Mouse (Mus musculus) yolk sac, embryonic 10.5 days (tissue): Measurements from ENCODE around the gene Fchsd2.
A peak's percentile ranks its signal among the peaks of the same experiment; 100 is the strongest.

ENCODE experiments used
- DNase-seq: peaks from one replicate; pipeline ENCODE4 v3.0.0-alpha.2; 2017; ENCODE audit warnings: low spot score

Fchsd2 gene

DNA sequence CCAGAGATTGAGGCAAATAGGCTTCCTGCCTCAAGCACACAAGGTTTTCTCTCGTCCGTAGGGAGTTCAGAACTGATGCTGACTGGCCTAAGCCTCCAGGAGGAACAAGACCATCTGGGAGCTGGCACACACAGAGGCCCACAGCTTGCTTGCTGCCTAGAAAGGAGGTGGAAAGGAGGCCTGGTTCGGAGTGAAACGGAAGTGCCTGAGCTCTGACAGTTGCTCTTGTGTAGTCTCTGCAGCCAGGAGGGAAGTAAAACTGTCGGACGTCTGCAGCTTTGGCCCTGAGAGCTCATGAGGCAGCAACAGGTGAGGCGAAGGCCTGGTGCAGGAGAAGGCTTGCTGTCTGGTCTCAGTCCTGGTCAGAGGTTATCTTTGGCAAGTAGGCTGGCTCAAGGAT lies at the start of gene Fchsd2:
Gene Fchsd2 (plus strand): TSS at position 246 of the 400 bp plus-strand sequence.
- DNase-seq, result no peak

DNA sequence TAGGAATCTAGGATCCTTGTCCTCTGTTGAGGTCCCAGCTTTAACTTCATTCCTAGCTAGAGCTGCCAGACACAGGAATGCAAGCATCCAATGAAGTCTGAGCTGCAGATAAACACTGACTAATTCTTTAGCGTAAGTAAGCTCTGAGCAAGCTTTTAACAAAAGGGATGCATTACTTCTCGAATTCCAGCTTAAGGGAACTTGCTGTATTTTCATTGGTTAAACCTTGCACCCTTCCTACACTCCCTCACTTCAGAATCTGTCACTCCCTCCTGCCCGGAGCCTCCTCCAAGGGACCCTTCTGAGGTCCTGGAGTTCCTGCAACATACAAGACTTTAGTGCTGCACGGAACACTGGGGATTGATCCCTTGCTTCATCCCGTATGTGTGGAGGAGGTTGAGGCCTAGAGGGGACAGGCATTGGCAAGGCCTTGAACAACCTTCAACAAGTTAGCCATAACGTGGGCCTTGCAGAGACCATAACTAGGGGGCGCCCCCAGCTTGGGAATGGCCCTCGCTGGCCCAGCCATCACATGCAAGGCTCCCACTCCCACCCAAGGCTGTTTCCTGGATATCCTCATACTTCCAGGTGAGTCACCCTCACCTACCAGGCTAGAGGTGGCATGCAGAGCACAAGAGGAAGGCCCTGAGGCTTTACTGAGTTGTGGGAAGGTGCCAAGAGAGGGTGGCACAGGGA lies 48.7 kb upstream of the Fchsd2 start:
- no peak for DNase-seq

DNA sequence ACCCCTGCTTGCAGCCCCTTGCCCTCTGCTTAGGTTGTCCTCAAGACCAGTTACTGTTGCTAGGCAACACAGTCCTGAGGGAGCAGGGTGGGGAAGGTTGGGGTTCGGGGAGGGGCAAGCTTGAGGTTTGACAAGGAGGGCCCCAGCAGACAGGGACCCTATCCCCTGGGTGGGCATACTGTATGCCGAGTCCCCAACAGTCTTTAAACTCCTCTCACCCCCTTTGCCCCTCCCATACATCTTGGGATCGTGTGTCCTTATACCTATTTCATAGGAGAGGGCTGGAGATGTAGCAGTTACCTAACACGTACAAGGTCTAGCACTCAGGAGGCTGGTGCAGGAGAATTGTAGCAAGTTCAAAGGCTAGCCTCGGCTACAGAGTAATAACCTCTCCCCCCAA lies 44.4 kb upstream of the Fchsd2 start:
- DNase-seq, result no peak

DNA sequence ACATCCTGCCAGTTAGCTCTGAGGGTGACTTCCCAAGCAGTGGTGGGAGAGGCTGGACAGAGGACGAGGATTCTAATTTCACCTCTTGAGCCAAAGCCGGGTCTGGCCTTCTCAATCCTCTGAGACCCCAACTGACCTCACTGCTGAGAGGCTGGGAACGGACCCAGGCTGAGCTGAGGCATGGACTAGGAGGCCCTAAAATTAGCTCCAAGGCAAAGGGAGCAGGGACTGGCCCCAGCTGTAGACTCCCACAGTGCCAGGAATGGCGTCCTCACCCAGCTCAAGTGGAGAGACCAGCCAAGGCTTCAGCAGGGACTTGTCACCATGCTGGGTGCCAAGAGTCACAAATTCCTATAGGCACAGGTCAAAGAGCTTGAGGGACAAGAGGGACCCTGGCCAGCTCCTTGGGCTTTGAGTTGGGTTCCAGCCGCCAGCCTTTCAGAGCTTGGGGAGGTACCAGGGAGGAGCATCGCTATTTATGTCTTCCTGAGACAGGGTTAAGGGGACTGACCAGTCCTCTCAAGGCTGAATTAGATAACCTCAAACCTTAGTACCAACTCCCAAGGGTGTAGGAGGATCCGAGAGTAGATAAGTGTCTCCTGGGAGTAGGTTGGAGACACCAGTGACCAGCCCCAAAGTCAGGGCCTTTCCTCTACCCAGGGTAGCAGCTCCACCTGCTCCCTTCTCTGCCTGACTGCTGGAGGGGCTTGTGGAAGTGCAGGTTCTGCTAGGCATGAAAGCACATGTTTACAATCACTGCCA lies 43.2 kb upstream of the Fchsd2 start:
- no peak for DNase-seq

DNA sequence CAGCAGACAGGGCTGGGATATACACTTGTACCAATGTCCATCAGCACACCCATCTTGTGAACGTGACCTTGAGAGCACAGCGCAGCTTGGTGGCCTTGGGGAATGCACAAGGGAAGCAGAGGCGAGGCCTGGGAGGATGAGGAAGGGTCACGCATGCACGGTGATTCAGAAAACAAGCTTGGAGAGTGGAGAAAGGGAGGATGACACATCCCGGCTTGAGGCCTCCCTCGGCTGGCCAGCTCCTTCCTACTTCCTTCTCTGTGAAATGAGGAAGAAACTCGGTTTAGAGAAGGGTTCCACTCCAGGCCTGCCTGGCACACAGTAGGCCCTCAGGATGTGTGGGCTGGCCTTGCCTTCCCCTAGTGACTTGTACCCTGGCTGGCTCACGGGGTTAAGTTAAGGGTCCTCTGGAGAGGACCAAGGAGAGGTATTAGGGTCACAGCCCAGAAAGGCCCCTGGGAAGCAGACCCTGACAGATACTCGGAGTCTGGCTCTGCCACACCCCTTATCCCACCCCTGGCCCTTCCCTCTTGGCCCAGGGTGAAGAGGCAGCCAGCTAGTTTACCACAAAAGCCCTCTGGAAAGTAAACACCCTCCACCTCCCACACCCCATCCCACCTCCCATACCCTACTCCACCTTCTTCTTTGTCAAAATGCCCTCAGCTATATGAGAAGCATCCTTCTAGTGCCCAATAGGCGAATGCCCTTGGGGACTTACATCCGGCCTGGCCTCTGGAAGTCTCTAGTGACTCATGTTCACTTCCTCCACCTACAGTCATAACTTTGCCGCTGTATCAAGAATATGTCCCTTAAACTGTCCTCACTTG lies 41.7 kb upstream of the Fchsd2 start:
- DNase-seq, result no peak

DNA sequence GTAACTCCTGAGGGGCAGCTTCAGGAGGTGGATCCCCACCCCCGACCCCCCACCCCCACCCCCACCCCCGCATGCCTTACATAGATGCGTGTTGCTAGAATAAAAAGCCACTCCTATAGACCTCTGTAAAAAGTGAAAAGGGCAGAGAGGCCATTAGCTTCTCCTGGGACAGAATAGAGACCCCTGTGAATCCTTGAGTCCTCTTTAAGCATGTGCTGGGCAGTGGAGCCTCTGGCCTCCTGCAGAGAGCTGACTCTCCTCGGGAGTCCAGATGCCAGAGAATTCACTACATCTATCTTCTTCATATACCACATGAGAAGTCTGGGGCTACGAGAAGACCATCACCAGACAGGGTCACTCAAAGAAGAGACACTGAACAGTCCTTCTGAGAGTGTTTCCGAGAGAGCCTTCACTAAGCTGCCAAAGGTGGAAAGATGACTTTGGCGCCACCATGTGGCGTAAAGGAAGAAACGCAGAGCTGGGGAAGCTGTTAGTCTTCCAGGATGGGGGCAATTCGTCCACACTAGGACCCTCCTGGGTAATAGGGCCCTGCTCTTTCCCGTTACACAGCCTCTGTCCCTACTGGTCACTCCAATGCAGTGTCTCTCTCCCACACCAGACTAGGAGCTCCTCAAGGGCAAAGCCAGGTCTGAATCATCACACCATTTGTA lies 41.0 kb upstream of the Fchsd2 start:
- peak; percentile 55 for DNase-seq

DNA sequence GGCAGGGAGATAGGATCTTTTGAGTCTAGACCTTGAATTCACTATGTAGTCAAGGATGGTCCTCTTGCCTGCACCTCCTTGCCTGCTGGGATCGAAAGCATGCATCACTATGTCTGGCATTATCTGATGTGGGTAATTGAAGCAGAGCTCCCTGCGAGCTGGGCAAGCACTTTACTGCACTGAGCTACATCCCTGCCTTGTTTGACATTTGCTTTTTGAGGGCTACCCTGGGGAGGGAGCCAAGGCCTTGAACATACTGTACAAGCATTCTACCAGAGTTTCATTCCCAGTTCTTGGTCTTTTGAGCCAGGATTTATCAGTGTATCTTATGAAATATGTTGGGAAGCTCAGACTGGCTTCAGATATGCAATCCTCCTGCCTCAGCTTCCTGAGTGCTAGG lies 39.5 kb upstream of the Fchsd2 start:
- no peak for DNase-seq

DNA sequence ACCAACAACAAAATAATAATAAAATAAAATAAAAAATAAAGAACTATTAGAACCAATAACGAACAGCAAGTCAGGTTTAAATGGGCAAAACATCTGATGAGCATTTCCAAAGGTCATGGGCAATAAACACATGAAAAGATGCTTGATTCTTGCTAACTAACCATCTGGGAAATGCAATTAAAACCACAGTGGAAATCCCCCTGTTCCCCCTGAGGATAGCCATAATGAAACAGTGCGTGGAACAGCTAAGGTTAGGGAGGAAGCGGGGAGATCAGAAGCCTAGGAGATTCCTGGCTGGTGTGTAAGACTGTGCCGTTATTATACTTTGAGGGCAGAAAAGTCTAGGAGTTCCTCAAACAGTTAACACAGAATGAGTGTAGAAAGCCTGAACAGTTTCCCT lies 35.4 kb upstream of the Fchsd2 start:
- no peak for DNase-seq

DNA sequence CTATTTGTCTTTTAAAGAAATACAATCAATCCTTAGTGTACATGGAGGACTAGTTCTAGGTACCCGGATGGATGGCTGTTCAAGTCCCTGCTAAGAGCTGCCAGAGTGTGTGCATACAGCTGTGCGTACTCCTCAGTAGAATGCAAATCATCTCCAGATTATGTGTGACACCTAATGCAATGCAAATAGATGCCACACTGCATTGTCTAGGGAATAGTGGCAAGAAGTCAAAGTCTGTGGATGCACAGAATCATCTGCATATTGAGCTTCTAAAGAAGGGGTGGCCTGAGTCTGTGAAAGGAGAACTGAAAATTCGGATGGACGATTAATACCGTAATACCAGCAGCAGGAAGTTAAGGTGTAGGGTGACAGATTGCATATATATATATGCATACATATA lies 33.5 kb upstream of the Fchsd2 start:
- DNase-seq, result no peak

DNA sequence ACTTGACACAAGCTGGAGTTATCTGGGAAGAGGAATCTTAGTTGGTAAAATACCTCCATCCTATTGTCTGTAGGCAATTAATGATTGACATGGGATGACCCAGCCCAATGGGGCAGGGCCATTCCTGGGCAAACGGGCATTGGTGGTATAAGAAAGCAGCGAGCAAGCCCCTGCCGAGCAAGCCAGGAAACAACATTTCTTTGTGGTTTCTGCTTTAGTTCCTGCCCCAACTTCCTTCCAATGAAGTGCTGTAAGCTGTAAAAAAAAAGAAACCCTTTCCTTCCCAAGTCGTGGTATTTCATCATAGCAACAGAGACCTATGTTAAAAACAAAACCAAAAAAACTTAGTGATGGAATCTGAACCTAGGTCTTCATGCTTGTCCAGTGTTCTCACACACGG lies 32.2 kb upstream of the Fchsd2 start:
- DNase-seq, result no peak

DNA sequence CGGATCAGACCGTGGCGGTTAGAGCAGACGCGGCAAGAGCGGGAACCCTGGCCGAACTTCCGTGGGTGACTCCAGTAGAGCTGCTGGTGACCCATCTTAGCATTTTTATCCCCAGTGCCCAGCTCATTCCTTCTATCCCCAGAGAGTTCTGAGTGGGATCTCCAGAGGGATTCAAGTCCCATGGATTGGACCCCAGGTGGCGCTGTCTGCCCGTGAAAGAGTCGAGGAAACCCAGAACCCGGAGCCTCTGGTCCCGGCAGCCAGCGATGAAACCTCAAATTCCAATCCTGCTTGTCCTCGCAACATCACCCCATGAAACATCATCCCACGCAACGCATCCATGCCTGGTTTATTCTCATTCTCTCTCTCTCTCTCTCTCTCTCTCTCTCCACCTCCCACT lies 31.3 kb upstream of the Fchsd2 start:
- peak; percentile 70 for DNase-seq

DNA sequence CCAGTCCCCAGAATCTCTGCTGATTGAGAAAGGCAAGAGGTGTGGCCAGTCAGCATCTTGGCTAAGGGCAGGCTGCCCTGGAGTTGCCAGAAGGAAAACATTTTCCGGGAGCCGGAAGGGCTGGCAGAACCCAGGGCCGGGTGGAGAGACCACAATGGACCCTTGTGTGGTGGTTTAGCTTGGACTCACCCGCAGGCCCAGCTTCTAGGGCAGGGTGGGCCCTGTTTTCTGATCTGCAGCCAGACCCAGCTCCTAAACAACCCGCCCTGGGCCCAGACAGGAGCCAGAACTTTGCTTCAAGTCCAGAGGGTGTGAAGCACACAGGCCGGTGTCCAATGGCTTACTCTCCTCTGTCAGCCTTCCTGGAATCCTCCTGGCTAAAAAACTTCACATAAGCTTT lies 30.4 kb upstream of the Fchsd2 start:
- DNase-seq, result no peak

DNA sequence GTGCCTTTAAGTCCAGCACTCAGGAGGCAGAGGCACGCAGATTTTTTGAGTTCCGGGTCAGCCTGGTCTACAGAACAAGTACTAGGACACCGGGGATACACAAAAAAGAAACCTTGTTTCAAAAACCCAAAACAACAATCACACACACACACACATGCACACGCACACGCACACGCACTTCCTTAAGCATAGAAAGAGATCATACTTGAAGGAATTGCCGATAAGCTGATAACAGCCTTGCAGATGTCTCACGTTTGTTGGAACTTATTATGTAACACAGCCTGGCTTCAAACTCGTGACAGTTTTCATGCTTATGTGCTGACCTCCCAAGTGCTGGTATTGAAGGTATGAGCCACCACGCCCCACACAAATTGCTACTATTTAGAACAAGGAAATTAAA lies 29.1 kb upstream of the Fchsd2 start:
- no peak for DNase-seq

DNA sequence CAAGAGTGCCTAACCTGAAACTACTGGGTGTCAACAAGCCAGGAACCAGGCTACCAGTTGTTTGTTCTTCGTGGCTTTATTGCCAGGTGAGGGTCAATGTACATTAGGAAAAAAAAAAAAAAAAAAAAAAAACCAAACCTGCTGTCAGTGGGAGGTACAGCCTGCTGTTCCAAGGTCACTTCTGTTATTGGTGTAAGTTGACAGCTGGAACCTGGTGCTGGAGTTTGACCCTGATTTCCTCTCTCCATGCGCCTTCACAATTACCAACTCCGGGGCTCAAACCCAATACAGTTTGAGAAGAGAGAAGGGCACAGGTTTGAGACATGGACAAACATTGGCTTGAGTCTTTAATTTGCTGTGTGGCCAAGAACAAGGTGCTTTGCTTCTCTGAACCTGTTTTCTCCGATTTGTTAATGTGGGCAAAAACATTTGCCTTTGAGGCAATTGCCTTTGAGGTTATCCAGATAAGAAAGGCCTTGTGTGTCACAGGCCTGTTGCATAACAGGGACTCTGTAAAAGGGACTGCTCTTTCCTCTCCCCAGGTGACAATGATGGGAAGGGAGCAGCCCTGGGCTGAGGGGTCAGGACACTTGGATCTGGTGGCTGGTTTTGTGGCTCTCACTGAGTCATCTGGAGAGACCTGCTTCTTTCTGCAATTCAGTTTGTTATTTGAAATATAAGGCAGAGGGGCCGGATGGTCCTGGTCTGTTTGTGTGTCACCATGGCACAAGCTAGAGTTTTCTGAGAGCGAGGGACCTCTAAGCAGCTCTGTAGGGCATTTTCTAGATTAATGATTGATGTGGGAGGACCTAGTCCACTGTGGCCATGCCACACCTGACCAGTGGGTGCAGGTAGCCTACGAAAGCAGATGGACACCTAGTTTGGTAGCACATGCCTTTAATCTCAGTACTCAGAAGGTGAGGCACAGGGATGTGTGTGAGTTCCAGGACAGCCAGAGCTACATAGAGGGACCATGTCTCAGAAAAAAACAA lies 27.7 kb upstream of the Fchsd2 start:
- DNase-seq, result peak; percentile 87

DNA sequence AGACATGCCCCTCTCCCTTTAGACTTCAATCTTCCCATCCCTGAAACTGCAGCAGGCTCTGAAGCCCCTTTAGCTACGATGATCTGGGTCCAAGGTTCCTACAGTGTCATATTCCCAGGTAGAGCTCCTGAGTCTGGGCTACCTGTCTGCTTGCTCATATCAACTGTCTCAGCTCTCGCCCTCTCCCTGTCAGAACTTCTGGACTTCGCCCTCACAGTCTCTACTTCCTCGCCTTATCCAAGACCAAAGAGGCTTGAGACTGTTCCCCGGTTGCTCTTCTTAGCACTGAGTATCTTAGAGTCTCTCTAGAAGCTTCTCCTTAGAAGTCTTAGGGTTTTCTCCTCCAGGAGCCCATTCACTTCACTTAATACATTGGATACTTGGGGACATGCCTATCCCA lies 26.7 kb upstream of the Fchsd2 start:
- peak; percentile 76 for DNase-seq

DNA sequence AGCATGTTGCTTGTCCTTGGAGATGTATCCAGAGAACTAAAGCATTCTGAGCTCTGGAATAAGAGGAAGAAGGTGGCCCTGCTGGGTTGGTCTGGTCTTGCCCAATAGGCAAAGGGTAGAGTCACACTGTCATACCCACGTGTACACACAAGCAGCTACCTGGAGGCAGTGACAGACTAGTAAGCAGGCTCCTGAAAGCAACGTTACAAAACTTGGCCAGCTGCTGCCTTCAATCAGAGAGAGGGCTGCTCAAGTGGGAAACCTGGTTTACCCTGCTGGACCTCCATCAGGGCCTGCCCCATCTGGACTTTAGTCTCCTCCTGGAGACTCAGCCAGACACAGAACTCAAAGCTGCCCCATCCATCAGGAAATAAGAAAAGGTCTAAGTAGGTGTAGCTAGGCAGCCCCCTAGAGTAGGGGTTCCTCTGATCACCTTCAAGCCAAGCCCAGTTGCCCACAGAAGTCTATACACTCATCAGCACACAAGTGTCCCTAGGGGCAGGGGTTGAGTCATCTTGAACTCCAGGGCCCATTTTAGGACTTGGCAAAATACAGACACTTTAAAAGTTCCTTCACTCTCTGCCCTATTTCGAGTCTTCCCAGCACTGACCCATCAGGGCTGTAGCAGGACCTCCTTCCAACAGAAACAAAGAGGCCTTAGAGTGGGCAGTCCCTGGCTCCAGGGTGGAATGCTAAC lies 25.9 kb upstream of the Fchsd2 start:
- DNase-seq, result no peak

DNA sequence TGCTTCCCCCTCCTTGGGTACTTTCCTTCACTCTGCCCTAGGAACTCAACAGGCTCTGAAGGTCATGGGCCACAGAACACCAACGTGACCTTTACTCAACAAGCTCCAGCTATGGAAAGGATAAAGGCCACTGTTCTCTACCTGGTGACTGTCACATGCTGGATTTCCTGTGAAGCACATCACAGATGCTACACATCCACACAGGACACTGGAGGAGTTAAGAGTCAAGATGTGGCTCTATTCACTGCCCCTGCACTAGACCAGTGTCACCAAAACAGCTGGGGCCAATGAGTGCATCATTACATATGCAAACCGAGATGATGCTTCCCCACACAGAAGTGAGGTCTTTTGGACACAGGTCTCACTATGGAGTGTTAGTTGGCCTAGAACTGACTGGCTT lies 25.1 kb upstream of the Fchsd2 start:
- DNase-seq, result peak; percentile 47

DNA sequence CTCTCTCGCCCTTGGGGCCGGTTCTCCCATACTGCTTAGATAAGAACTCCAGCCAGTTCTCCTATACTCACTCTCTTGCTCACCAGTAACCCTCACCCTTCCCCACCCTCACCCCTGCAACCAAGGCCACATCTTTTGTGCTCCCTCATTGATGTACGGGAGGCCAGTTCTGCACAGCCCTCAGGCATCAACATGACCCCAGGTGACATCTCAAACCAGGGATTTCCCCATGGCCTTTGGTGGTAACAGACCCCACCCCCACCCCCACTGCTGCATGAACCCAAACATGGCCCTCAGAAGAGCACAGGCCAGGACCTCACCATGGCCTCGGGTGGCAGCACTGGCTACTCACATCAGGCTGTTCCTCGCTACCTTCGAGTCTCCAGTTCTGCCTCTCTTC lies 23.4 kb upstream of the Fchsd2 start:
- DNase-seq, result no peak

DNA sequence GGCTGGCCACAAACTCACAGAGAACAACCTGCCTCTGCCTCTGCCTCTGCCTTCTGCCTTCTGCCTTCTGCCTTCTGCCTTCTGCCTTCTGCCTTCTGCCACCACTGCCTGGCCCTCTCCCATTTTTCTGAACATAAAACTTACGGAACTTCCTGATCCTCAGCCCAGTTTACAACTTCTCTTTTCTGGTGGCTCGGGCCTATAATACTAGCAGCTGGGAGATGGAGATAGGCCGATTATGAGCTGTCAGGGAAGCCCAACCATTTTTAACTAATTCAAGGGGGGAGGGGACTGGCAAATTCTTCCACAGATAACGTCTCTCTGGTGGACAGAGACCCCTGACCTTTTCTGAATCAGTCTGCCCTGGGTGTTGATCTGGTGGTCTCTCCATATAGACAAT lies 22.3 kb upstream of the Fchsd2 start:
- DNase-seq, result no peak

DNA sequence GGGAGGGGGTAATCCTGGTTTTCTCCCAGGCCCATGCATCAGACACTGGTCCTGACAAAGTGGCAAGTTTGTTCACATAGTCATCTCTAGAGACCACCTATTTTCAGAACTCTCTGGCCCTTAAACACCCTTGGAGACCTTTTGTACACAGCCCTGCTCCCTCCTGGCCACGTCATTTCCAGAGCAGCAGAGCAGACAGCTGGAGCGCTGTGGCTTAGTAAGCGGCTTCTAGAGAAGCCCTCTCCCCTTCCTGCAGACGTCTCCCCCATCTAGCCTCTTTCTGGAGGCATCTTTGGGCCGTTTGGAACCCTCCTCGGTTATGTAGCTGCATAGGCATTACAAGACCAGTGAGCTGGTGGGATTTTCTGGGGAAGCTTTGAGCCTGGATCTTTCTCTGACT lies 21.6 kb upstream of the Fchsd2 start:
- no peak for DNase-seq
